Mouse (Mus musculus): ENCODE measurements at regions not wholly inside any gene's neighbourhood (a gene's known extent, or its start where the extent isn't known, plus 50 kb on each side); places are given as distances from the start of the nearest gene placed in this dataset.
"Not testable (repeated sequence)": the region's sequence is repeated elsewhere in the genome, so short reads cannot be mapped to it uniquely, and the experiment has no call there.

- DNase-seq (ENCODE audit: low read depth, low spot score): no peak
Measured at GRCm38 (mm10) chr12:29280861-29281630, 247.1 kb upstream of the Myt1l start.

- DNase-seq (ENCODE audit: low read depth, low spot score): no peak
Measured at GRCm38 (mm10) chr12:29288801-29289200, 239.4 kb upstream of the Myt1l start.

GRCm38 (mm10) chr12:29290591-29291351 lies 237.4 kb upstream of the Myt1l start:
- peak; percentile 90 for DNase-seq (ENCODE audit: low read depth, low spot score)

GRCm38 (mm10) chr12:29297984-29298383 lies 230.2 kb upstream of the Myt1l start:
- no peak for DNase-seq (ENCODE audit: low read depth, low spot score)

GRCm38 (mm10) chr12:29315636-29316035 lies 212.5 kb upstream of the Myt1l start:
- DNase-seq (ENCODE audit: low read depth, low spot score): no peak

GRCm38 (mm10) chr12:29321468-29321867 lies 206.7 kb upstream of the Myt1l start:
- no peak for DNase-seq (ENCODE audit: low read depth, low spot score)

- no peak for DNase-seq (ENCODE audit: low read depth, low spot score)
Measured at GRCm38 (mm10) chr12:29323534-29323933, 204.7 kb upstream of the Myt1l start.

GRCm38 (mm10) chr12:29335839-29336469 lies 192.2 kb upstream of the Myt1l start:
- DNase-seq (ENCODE audit: low read depth, low spot score): no peak

GRCm38 (mm10) chr12:29337336-29337735 lies 190.8 kb upstream of the Myt1l start:
- no peak for DNase-seq (ENCODE audit: low read depth, low spot score)

- no peak for DNase-seq (ENCODE audit: low read depth, low spot score)
Measured at GRCm38 (mm10) chr12:29341388-29341995, 186.7 kb upstream of the Myt1l start.

- no peak for DNase-seq (ENCODE audit: low read depth, low spot score)
Measured at GRCm38 (mm10) chr12:29343147-29343852, 184.9 kb upstream of the Myt1l start.

- no peak for DNase-seq (ENCODE audit: low read depth, low spot score)
Measured at GRCm38 (mm10) chr12:29348698-29349097, 179.5 kb upstream of the Myt1l start.

- no peak for DNase-seq (ENCODE audit: low read depth, low spot score)
Measured at GRCm38 (mm10) chr12:29349146-29349850, 178.9 kb upstream of the Myt1l start.

- DNase-seq (ENCODE audit: low read depth, low spot score): no peak
Measured at GRCm38 (mm10) chr12:29353777-29354496, 174.2 kb upstream of the Myt1l start.

GRCm38 (mm10) chr12:29354816-29355215 lies 173.4 kb upstream of the Myt1l start:
- DNase-seq (ENCODE audit: low read depth, low spot score): no peak

- DNase-seq (ENCODE audit: low read depth, low spot score): peak; percentile 27
Measured at GRCm38 (mm10) chr12:29356681-29357397, 171.3 kb upstream of the Myt1l start.

GRCm38 (mm10) chr12:29361236-29361635 lies 166.9 kb upstream of the Myt1l start:
- DNase-seq (ENCODE audit: low read depth, low spot score): no peak

- not testable (repeated sequence) for DNase-seq (ENCODE audit: low read depth, low spot score)
Measured at GRCm38 (mm10) chr12:29367741-29368106, 160.5 kb upstream of the Myt1l start.

GRCm38 (mm10) chr12:29368107-29368819 lies 159.9 kb upstream of the Myt1l start:
- DNase-seq (ENCODE audit: low read depth, low spot score): peak; percentile 31
